Mouse (Mus musculus) embryonic facial prominence, embryonic 13.5 days (tissue): Measurements from ENCODE around the gene Dcaf12l1. TPM values are rescaled to one million over a fixed set of nuclear protein-coding genes. Genes with fewer than 3 reads are reported as not detected.
"Not testable (repeated sequence)": the region's sequence is repeated elsewhere in the genome, so short reads cannot be mapped to it uniquely, and the experiment has no call there.

Experiments used
- ATAC-seq: fragments of 200-750 bp; cut with Nextera tagmentation; 2 replicates; pipeline ENCODE4 v1.8.0; 2017; ENCODE audit warnings: low read depth; ENCODE audit not compliant: insufficient number of reproducible peaks, insufficient read depth, low FRiP score, low TSS enrichment
- H3K27ac ChIP-seq: fragments of 300-500 bp; sonication (generic); 2 replicates; pipeline ENCODE4 v1.5.1; 2015; ENCODE audit warnings: moderate library complexity, mild to moderate bottlenecking, inconsistent platforms
- H3K27me3 ChIP-seq: fragments of 300-500 bp; sonication (generic); 2 replicates; pipeline ENCODE4 v1.6.1; 2015; ENCODE audit warnings: mild to moderate bottlenecking, inconsistent platforms
- H3K36me3 ChIP-seq: fragments of 300-500 bp; sonication (generic); 2 replicates; pipeline ENCODE4 v1.6.1; 2015; ENCODE audit warnings: mild to moderate bottlenecking, inconsistent platforms
- H3K4me1 ChIP-seq: fragments of 300-500 bp; sonication (generic); 2 replicates; pipeline ENCODE4 v1.6.1; 2015; ENCODE audit warnings: inconsistent platforms
- H3K4me2 ChIP-seq: fragments of 300-500 bp; sonication (generic); 2 replicates; pipeline ENCODE4 v1.6.1; 2015; ENCODE audit warnings: moderate library complexity, mild to moderate bottlenecking, inconsistent platforms
- H3K4me3 ChIP-seq: fragments of 300-500 bp; sonication (generic); 2 replicates; pipeline ENCODE4 v1.5.1; 2015; ENCODE audit warnings: mild to moderate bottlenecking, inconsistent platforms
- H3K9ac ChIP-seq: fragments of 300-500 bp; sonication (generic); 2 replicates; pipeline ENCODE4 v1.6.1; 2015; ENCODE audit warnings: mild to moderate bottlenecking, inconsistent platforms
- H3K9me3 ChIP-seq: fragments of 300-500 bp; sonication (generic); 2 replicates; pipeline ENCODE4 v1.6.1; 2016; ENCODE audit warnings: inconsistent platforms
- WGBS: fragments of 180-500 bp; shearing (Covaris S2); methylation state at CpG from one replicate; pipeline ENCODE4 v1.1.7; 2015; ENCODE audit warnings: mixed read lengths; 5-methylcytosine and 5-hydroxymethylcytosine counted together
- polyA plus RNA-seq: library from polyadenylated mRNA; unstranded; fragments of >200 nt; fragmentation: Nextera tagmentation; extraction: Ambion mirVana; gene quantifications from 2 replicates; pipeline ENCODE4 v1.2.1, GENCODE M21; 2015

The Dcaf12l1 gene
- polyA plus RNA-seq = 9.2 and 10.3 TPM in 2 replicates

GRCm38 (mm10) chrX:44789761-44790411 lies at the start of gene Dcaf12l1:
Gene Dcaf12l1, minus strand, starts transcription at chrX:44790197.
- Histone ChIP-seq H3K4me3 (peak within 1 kb of the TSS; percentile 51), H3K9ac (peak within 1 kb of the TSS; percentile 76), H3K36me3 (no peaks in the 10 kb centered on the region), H3K9me3 (no peaks in the 10 kb centered on the region), H3K4me1 (no peaks in the 10 kb centered on the region), H3K27ac (no peak within 1 kb of the TSS), H3K27me3 (no peaks in the 10 kb centered on the region), H3K4me2 (peak within 1 kb of the TSS; percentile 66)
- 24% methylated on average over 47 of the region's 47 CpGs for WGBS
- peak; percentile 81 for ATAC-seq

GRCm38 (mm10) chrX:44809356-44809755 lies 19.4 kb upstream of the Dcaf12l1 start:
- H3K27ac ChIP-seq, ATAC-seq, H3K27me3 ChIP-seq, H3K4me2 ChIP-seq, H3K9ac ChIP-seq, H3K9me3 ChIP-seq, H3K4me1 ChIP-seq, H3K36me3 ChIP-seq, H3K4me3 ChIP-seq: not testable (repeated sequence)
- 71% methylated on average over 1 of the region's 1 CpGs for WGBS

- Histone ChIP-seq H3K4me1 (no peaks in the 10 kb centered on the region), H3K27ac (no peak overlapping the region), H3K9ac (peak overlapping the region; percentile 76), H3K4me2 (peak overlapping the region; percentile 66), H3K36me3 (no peaks in the 10 kb centered on the region), H3K9me3 (no peaks in the 10 kb centered on the region), H3K27me3 (no peaks in the 10 kb centered on the region), H3K4me3 (peak overlapping the region; percentile 51)
- ATAC-seq = peak; percentile 59; the same call in 1 of the 2 replicates
- WGBS = 48% methylated on average over 36 of the region's 36 CpGs
Observed at GRCm38 (mm10) chrX:44789036-44789760, 799 bp downstream of the Dcaf12l1 start.
